Mouse (Mus musculus) kidney, embryonic 14.5 days (tissue): ENCODE data around the gene Ccdc85c. TPM values are rescaled to one million over a fixed set of nuclear protein-coding genes. Genes with fewer than 3 reads are reported as not detected.
A peak's percentile ranks its signal among the peaks of the same experiment; 100 is the strongest.

Experiments used
- ATAC-seq: fragments of 200-750 bp; cut with Nextera tagmentation; 2 replicates; pipeline ENCODE4 v1.8.0; 2017; ENCODE audit warnings: moderate number of reproducible peaks, mild to moderate bottlenecking, moderate TSS enrichment, moderate library complexity; ENCODE audit not compliant: low FRiP score, low TSS enrichment
- H3K27ac ChIP-seq: fragments of 300-500 bp; sonication (generic); 2 replicates; pipeline ENCODE4 v1.5.1; 2014; ENCODE audit warnings: low read depth, mild to moderate bottlenecking, low read length, moderate library complexity, mixed read lengths
- H3K27me3 ChIP-seq: fragments of 300-500 bp; sonication (generic); 2 replicates; pipeline ENCODE4 v1.6.1; 2014; ENCODE audit warnings: mild to moderate bottlenecking, low read length; ENCODE audit not compliant: control insufficient read depth, insufficient read depth
- H3K36me3 ChIP-seq: fragments of 300-500 bp; sonication (generic); 2 replicates; pipeline ENCODE4 v1.6.1; 2014; ENCODE audit warnings: low read length, mixed read lengths; ENCODE audit not compliant: control insufficient read depth, insufficient read depth
- H3K4me1 ChIP-seq: fragments of 300-500 bp; sonication (generic); 2 replicates; pipeline ENCODE4 v1.6.1; 2014; ENCODE audit warnings: low read length, mixed read lengths; ENCODE audit not compliant: control insufficient read depth, insufficient read depth
- H3K4me2 ChIP-seq: fragments of 300-500 bp; sonication (generic); replicated peaks from 2 replicates; pipeline ENCODE4 v1.6.1; 2014; ENCODE audit warnings: low read depth, mild to moderate bottlenecking, low read length
- H3K4me3 ChIP-seq: fragments of 300-500 bp; sonication (generic); 2 replicates; pipeline ENCODE4 v1.5.1; 2014; ENCODE audit warnings: mild to moderate bottlenecking, low read length
- H3K9ac ChIP-seq: fragments of 300-500 bp; sonication (generic); 2 replicates; pipeline ENCODE4 v1.6.1; 2014; ENCODE audit warnings: low read depth, mild to moderate bottlenecking, low read length, moderate library complexity
- H3K9me3 ChIP-seq: fragments of 300-500 bp; sonication (generic); 2 replicates; pipeline ENCODE4 v1.6.1; 2016; ENCODE audit warnings: low read length; ENCODE audit not compliant: control insufficient read depth
- WGBS: fragments of 180-500 bp; shearing (Covaris S2); extraction: QIAGEN DNeasy Blood & Tissue Kit; methylation state at CpG from one replicate; pipeline ENCODE4 v1.1.7; 2014; 5-methylcytosine and 5-hydroxymethylcytosine counted together
- polyA plus RNA-seq: library from polyadenylated mRNA; unstranded; fragments of >200 nt; fragmentation: Nextera tagmentation; extraction: Ambion mirVana; gene quantifications from 2 replicates; pipeline ENCODE4 v1.2.1, GENCODE M21; 2014

The Ccdc85c gene
- polyA plus RNA-seq, 1 experiment from 2014 or later = 9.9 TPM

DNA sequence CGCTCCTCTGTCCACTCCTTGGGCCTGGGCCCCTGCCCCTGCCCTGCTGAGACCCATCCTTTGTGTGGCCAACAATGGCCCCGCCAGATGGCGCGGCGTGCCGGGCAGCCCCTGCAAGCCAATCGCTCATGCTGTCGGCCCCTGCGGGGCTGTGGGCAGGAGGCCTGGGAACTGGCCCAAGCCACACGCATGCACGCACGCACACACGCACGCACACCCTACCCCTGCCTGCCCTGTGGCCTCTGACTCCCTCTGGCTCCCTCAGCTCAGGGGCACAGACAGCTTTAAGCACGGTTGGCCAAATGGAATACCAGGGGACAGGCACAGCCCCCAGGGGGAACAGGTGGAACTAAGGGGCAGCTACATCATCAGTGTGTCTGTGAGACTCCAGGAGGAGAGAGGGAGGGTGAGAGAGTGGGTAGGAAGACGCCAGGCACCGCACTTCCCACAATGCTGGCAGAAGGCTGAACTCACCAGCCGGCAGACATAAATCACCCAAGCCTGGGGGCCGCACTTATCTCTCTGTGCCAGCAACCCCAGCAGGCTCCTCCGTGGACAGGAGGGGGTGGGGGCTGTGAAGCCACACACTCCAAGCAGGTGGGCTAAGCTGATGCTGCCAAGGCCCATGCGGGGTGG lies 34.2 kb downstream of the Ccdc85c start:
- Histone ChIP-seq H3K36me3 (no peaks in the 10 kb centered on the region), H3K27me3 (no peaks in the 10 kb centered on the region), H3K27ac (peak overlapping the region; percentile 51; the same call in 1 of the 2 replicates), H3K9me3 (no peaks in the 10 kb centered on the region), H3K4me1 (peaks cover 75% of the 10 kb centered on the region), H3K4me2 (peak overlapping the region; percentile 12; the same call in 1 of the 2 replicates), H3K4me3 (no peak overlapping the region), H3K9ac (0 out of 2 replicates have a peak overlapping the region, but pooled peaks have one; percentile 28)
- WGBS = 14% methylated on average over 21 of the region's 21 CpGs
- ATAC-seq = peak; percentile 17; the same call in 1 of the 2 replicates

- Histone ChIP-seq H3K4me1 (peaks cover 74% of the 10 kb centered on the region), H3K4me3 (no peak overlapping the region), H3K4me2 (peak overlapping the region; percentile 12; the same call in 1 of the 2 replicates), H3K27me3 (no peaks in the 10 kb centered on the region), H3K27ac (no peak overlapping the region), H3K36me3 (no peaks in the 10 kb centered on the region), H3K9me3 (no peaks in the 10 kb centered on the region), H3K9ac (0 out of 2 replicates have a peak overlapping the region, but pooled peaks have one; percentile 28)
- ATAC-seq = no peak
- WGBS = 57% methylated on average over 13 of the region's 13 CpGs
Observed at GRCm38 (mm10) chr12:108240401-108240890, 34.8 kb downstream of the Ccdc85c start.

DNA sequence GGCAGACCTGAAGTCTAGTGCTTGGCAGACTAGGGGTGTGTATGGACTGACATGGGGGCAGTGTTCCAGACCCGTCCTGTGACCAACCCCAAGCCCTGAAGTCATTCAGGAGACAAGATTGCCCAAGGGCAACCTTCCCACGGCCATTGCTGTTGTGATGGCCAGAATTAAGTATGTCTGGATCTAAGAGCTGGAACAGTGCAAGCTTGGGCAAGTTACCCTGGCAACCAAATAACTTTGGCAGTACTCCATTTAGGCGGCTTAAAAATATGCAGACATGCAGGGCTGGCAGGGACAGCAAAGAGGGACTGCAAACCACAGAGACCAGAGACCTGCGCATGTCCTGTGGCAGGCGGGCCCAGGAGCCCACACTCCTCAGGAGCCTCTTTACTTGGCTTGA lies 35.8 kb downstream of the Ccdc85c start:
- Histone ChIP-seq H3K36me3 (no peaks in the 10 kb centered on the region), H3K9ac (no peak overlapping the region), H3K4me3 (no peak overlapping the region), H3K27ac (no peak overlapping the region), H3K4me1 (peaks cover 64% of the 10 kb centered on the region), H3K27me3 (no peaks in the 10 kb centered on the region), H3K9me3 (no peaks in the 10 kb centered on the region), H3K4me2 (no peak overlapping the region)
- no peak for ATAC-seq
- WGBS = 78% methylated on average over 5 of the region's 5 CpGs

- Histone ChIP-seq H3K36me3 (no peaks in the 10 kb centered on the region), H3K4me1 (peaks cover 61% of the 10 kb centered on the region), H3K9ac (no peak overlapping the region), H3K4me3 (no peak overlapping the region), H3K4me2 (no peak overlapping the region), H3K27ac (no peak overlapping the region), H3K9me3 (no peaks in the 10 kb centered on the region), H3K27me3 (no peaks in the 10 kb centered on the region)
- 55% methylated on average over 17 of the region's 17 CpGs for WGBS
- ATAC-seq = no peak
Observed at GRCm38 (mm10) chr12:108238395-108239035, 36.7 kb downstream of the Ccdc85c start.

DNA sequence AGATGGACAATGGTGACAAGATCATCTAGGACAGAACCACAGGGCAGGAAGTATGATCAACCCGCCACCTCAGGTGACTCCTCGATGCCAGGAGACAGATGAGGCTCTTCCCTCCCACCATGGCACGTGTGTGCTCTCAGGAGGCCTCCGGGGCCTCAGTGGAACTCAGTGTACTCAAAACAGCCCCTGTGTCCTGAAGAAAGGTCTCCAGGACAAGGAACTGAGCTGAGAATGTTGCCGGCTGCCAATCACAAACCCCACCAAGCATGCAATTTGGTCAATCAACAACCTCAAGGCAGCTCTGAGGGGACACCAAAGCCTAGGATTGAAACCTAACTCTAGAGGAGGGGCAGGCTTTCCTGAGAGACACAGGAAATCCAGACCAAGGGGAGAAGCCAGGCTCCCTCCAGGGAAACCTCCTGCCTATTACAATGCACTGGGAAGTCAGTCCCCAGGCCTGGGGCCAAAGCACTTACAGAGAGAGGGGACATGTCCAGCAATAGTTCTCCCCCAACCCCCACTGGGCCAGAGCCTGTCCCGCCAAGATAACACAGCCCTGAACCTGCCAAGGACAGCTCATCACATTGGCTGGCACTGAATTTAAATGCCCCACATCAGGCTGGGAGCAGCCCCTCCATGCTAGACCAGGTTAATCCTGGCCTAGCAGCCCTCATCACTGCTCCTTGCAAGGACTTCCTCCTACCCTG lies 37.8 kb downstream of the Ccdc85c start:
- Histone ChIP-seq H3K4me1 (peaks cover 53% of the 10 kb centered on the region), H3K27me3 (no peaks in the 10 kb centered on the region), H3K4me3 (no peak overlapping the region), H3K9me3 (no peaks in the 10 kb centered on the region), H3K4me2 (no peak overlapping the region), H3K9ac (no peak overlapping the region), H3K36me3 (no peaks in the 10 kb centered on the region), H3K27ac (0 out of 2 replicates have a peak overlapping the region, but pooled peaks have one; percentile 11)
- no peak for ATAC-seq
- WGBS = 63% methylated on average over 6 of the region's 6 CpGs

DNA sequence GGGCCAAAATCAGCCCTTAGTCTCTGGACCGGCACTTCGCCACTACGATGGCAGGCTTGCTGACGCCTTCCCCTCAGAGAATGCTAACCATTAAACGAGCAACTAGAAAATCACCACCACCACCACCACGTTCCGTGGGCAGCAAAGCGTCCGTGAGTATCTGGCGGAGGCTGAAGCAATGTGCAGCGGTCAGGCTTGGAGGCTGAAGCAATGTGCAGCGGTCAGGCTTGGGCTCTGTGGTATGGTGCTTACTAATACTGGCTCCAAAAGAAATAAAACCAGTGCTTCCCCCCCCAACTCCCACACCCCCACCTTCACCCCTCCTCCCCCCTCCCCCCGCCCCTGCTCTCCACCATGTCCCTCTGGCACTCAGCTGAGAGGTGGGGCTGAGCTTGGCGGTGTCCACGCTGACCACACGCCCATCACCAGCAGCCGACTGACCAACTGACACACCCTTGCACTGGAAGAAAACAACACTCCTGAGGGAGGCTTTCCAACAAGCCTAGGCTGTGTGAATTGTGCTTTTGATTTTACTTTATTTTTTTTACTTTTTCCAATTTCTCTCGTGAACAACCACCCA lies 39.2 kb downstream of the Ccdc85c start:
- H3K27ac ChIP-seq = no peak overlapping the region
- no peak overlapping the region for H3K9ac ChIP-seq
- no peak for ATAC-seq
- no peaks in the 10 kb centered on the region for H3K36me3 ChIP-seq
- no peaks in the 10 kb centered on the region for H3K27me3 ChIP-seq
- H3K4me1 ChIP-seq = peaks cover 45% of the 10 kb centered on the region
- no peak overlapping the region for H3K4me3 ChIP-seq
- 70% methylated on average over 17 of the region's 18 CpGs for WGBS
- no peaks in the 10 kb centered on the region for H3K9me3 ChIP-seq
- no peak overlapping the region for H3K4me2 ChIP-seq

GRCm38 (mm10) chr12:108234832-108235602 lies 40.2 kb downstream of the Ccdc85c start:
- H3K4me1 ChIP-seq = peaks cover 37% of the 10 kb centered on the region
- 80% methylated on average over 14 of the region's 14 CpGs for WGBS
- H3K9me3 ChIP-seq = no peaks in the 10 kb centered on the region
- H3K27ac ChIP-seq = no peak overlapping the region
- H3K27me3 ChIP-seq = no peaks in the 10 kb centered on the region
- no peaks in the 10 kb centered on the region for H3K36me3 ChIP-seq
- no peak overlapping the region for H3K9ac ChIP-seq
- H3K4me3 ChIP-seq = no peak overlapping the region
- no peak overlapping the region for H3K4me2 ChIP-seq
- ATAC-seq = no peak

DNA sequence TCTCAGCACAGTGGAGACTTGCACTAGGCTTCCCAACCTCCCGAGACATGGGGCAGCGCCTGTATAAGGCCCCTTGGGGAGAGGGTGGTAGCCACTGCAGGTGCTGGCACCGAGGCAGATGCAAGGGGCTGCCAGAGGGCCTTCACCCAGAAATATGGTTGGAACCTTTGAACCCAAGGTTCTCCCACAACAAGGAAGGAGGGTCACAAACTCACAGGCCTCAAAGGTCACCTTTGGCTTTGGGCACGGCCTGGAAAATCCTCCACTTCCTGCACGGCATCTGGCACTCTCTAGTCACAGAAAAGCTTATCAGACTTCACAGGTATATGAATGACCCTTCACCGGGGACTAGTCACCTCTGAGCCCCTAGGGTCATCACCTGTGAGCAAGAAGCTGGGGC lies 41.5 kb downstream of the Ccdc85c start:
- Histone ChIP-seq H3K27me3 (no peaks in the 10 kb centered on the region), H3K9me3 (no peaks in the 10 kb centered on the region), H3K36me3 (no peaks in the 10 kb centered on the region), H3K4me3 (no peak overlapping the region), H3K9ac (no peak overlapping the region), H3K4me2 (no peak overlapping the region), H3K27ac (no peak overlapping the region), H3K4me1 (peaks cover 37% of the 10 kb centered on the region)
- ATAC-seq = no peak
- 74% methylated on average over 6 of the region's 6 CpGs for WGBS
